Mouse (Mus musculus): ENCODE results near the gene Ppp1r13l. TPM values are rescaled to one million over a fixed set of nuclear protein-coding genes. Genes with fewer than 3 reads are reported as not detected.

The Ppp1r13l gene
- polyA plus RNA-seq, 2 experiments = 15.3 to 33.8 TPM

DNA sequence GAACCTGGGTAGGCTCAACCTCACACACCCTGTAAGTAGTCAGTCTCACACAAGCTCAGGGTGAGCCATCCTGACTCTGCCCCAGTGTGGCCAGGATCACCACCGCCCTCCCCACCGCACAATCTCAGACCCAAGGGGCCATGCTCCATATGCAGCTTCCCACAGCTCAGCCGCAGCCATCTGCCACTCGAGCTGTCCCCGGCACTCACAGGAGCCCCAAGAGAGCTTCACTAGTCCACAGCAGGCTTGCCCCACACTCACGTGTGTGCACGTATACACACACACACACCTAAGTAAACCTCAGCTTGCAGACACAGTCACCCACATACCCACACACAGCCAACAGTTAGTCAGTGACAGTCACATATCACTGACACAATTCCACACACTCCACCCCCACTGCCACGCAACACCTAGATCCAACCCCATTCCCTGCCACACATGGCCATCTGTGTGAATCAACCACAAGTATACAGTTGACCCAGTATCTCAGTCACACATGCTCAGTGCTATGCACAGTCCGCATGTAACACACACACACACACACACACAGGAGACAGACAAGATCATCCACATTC is 43.1 kb downstream of the Ppp1r13l start:
- WGBS = 86% methylated on average over 9 of the region's 9 CpGs
- H3K36me3 ChIP-seq (ENCODE audit: control insufficient read depth, insufficient read depth, low read length) = no peaks in the 10 kb centered on the region
- peaks cover 6% of the 10 kb centered on the region for H3K9me3 ChIP-seq (ENCODE audit: control insufficient read depth, low read length)
- H3K4me3 ChIP-seq (replicated peaks; ENCODE audit: low read length) = no peak overlapping the region
- peaks cover 32% of the 10 kb centered on the region for H3K27me3 ChIP-seq (ENCODE audit: control insufficient read depth, insufficient read depth, low read length)
- ATAC-seq (ENCODE audit: low FRiP score, low read depth) = no peak
- no peak for TF ChIP-seq POLR2A (IDR thresholded peaks at IDR 0.05; ENCODE audit: borderline replicate concordance, extremely low read depth, insufficient read depth, insufficient read length)
- no peak overlapping the region for H3K4me2 ChIP-seq (replicated peaks; ENCODE audit: low read depth, low read length, severe bottlenecking)
- H3K9ac ChIP-seq (ENCODE audit: low read depth, low read length, severe bottlenecking) = no peak overlapping the region
- no peaks in the 10 kb centered on the region; the same call in 1 of the 2 replicates for H3K4me1 ChIP-seq (ENCODE audit: control insufficient read depth, insufficient read depth, low read length)
- no peak for DNase-seq (ENCODE audit: low spot score)
- no peak overlapping the region for H3K27ac ChIP-seq (replicated peaks; ENCODE audit: low read depth, low read length)

DNA sequence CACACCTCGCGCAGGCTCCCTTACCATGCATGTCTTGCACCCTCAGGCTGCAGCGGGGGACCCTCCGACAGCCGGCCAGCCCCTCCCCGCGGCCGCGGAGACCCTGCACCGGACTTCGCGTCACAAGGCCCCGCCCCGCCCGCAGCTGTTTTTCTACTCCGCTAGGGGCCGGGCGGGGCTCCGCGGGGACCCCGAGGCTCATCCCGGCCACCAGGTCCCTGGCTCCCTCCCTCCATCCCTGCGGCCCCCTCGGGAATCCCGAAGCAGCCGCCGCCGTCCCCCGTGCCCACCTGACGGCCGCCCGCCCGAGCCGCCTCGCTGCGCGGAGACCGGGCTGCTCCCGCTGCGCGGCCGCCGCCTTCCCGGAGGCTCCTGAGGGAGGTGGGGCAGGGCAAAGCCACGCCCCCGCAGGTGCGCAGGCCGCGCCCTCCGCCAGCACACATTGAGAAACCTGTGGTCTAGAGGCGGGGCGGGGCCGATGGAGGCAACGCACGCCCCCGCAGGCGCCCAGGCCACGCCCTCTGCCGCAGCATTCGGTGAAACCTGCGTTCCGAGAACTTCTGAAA is 44.3 kb downstream of the Ppp1r13l start, which contains the start of gene Klc3:
Gene Klc3, minus strand, starts transcription at position 374 of the 566 bp plus-strand sequence.
- H3K36me3 ChIP-seq (ENCODE audit: control insufficient read depth, insufficient read depth, low read length) = no peaks in the 10 kb centered on the region
- peak within 1 kb of the TSS; percentile 48 for H3K9ac ChIP-seq (ENCODE audit: low read depth, low read length, severe bottlenecking)
- H3K4me2 ChIP-seq (replicated peaks; ENCODE audit: low read depth, low read length, severe bottlenecking) = peak within 1 kb of the TSS; percentile 81
- DNase-seq (ENCODE audit: low spot score) = peak; percentile 60
- no peak within 1 kb of the TSS for H3K27ac ChIP-seq (replicated peaks; ENCODE audit: low read depth, low read length)
- ATAC-seq (ENCODE audit: low FRiP score, low read depth) = peak; percentile 31; the same call in 1 of the 2 replicates
- no peak for TF ChIP-seq POLR2A (IDR thresholded peaks at IDR 0.05; ENCODE audit: borderline replicate concordance, extremely low read depth, insufficient read depth, insufficient read length)
- H3K27me3 ChIP-seq (ENCODE audit: control insufficient read depth, insufficient read depth, low read length) = peaks cover 32% of the 10 kb centered on the region
- peaks cover 6% of the 10 kb centered on the region for H3K9me3 ChIP-seq (ENCODE audit: control insufficient read depth, low read length)
- WGBS = 1% methylated on average over 35 of the region's 62 CpGs
- no peaks in the 10 kb centered on the region; the same call in 1 of the 2 replicates for H3K4me1 ChIP-seq (ENCODE audit: control insufficient read depth, insufficient read depth, low read length)
- peak within 1 kb of the TSS; percentile 56 for H3K4me3 ChIP-seq (replicated peaks; ENCODE audit: low read length)

DNA sequence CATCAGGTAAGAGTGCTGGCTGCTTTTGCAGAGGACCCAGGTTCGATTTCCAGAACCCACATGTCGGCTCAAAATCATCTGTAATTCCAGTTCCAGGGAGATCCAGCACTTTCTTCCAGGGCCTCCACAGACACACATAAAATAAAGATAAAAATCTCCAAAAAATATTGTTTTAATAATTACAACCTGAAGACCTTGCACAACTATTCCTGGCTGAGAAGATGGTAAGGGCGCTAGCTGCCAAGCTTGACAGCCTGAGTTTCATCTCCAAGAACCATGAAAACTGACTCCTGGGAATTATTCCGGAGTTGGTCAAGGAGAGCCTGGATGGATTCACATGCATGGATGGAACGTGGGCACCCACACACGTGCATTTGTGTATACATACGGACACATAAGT is 44.9 kb downstream of the Ppp1r13l start, which contains the start of gene Ckm:
Gene Ckm, plus strand, starts transcription at position 301 of the 400 bp plus-strand sequence.
- Histone ChIP-seq H3K4me2 (replicated peaks; ENCODE audit: low read depth, low read length, severe bottlenecking) (peak within 1 kb of the TSS; percentile 81), H3K9ac (ENCODE audit: low read depth, low read length, severe bottlenecking) (peak within 1 kb of the TSS; percentile 48), H3K4me3 (replicated peaks; ENCODE audit: low read length) (peak within 1 kb of the TSS; percentile 56), H3K36me3 (ENCODE audit: control insufficient read depth, insufficient read depth, low read length) (no peaks in the 10 kb centered on the region), H3K27me3 (ENCODE audit: control insufficient read depth, insufficient read depth, low read length) (peaks cover 32% of the 10 kb centered on the region), H3K4me1 (ENCODE audit: control insufficient read depth, insufficient read depth, low read length) (no peaks in the 10 kb centered on the region; the same call in 1 of the 2 replicates), H3K9me3 (ENCODE audit: control insufficient read depth, low read length) (peaks cover 6% of the 10 kb centered on the region), H3K27ac (replicated peaks; ENCODE audit: low read depth, low read length) (no peak within 1 kb of the TSS)
- no peak for DNase-seq (ENCODE audit: low spot score)
- WGBS = 46% methylated on average over 7 of the region's 7 CpGs
- no peak for ATAC-seq (ENCODE audit: low FRiP score, low read depth)
- no peak for TF ChIP-seq POLR2A (IDR thresholded peaks at IDR 0.05; ENCODE audit: borderline replicate concordance, extremely low read depth, insufficient read depth, insufficient read length)

DNA sequence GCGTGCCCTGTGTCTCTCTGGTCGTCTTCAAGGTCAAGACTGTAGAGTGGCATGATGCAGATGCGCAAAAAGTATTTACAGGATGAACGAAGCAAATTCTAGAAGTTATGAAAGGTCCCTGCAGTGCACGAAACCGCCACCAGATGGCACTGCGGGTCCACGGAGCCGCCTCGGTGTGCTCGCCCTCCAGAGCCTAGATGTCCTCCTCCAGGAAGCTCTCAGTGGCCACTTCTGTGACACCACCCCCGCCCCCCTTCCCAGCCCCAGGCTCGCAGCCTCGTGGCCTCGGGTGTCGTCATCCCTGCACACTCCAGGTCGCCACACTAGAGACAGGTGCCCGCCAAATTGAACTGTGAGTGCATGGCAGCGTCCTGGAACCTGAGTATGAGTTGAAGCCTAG is 45.9 kb downstream of the Ppp1r13l start:
- no peak overlapping the region for H3K4me3 ChIP-seq (replicated peaks; ENCODE audit: low read length)
- WGBS = 3% methylated on average over 19 of the region's 19 CpGs
- no peak overlapping the region for H3K9ac ChIP-seq (ENCODE audit: low read depth, low read length, severe bottlenecking)
- peak; percentile 50; the same call in 1 of the 2 replicates for ATAC-seq (ENCODE audit: low FRiP score, low read depth)
- H3K27me3 ChIP-seq (ENCODE audit: control insufficient read depth, insufficient read depth, low read length) = peaks cover 32% of the 10 kb centered on the region
- H3K9me3 ChIP-seq (ENCODE audit: control insufficient read depth, low read length) = peaks cover 6% of the 10 kb centered on the region
- no peaks in the 10 kb centered on the region for H3K36me3 ChIP-seq (ENCODE audit: control insufficient read depth, insufficient read depth, low read length)
- H3K27ac ChIP-seq (replicated peaks; ENCODE audit: low read depth, low read length) = no peak overlapping the region
- DNase-seq (ENCODE audit: low spot score) = peak; percentile 67
- TF ChIP-seq POLR2A (IDR thresholded peaks at IDR 0.05; ENCODE audit: borderline replicate concordance, extremely low read depth, insufficient read depth, insufficient read length) = no peak
- H3K4me2 ChIP-seq (replicated peaks; ENCODE audit: low read depth, low read length, severe bottlenecking) = 0 out of 2 replicates have a peak overlapping the region, but pooled peaks have one; percentile 28
- no peaks in the 10 kb centered on the region for H3K4me1 ChIP-seq (ENCODE audit: control insufficient read depth, insufficient read depth, low read length)

DNA sequence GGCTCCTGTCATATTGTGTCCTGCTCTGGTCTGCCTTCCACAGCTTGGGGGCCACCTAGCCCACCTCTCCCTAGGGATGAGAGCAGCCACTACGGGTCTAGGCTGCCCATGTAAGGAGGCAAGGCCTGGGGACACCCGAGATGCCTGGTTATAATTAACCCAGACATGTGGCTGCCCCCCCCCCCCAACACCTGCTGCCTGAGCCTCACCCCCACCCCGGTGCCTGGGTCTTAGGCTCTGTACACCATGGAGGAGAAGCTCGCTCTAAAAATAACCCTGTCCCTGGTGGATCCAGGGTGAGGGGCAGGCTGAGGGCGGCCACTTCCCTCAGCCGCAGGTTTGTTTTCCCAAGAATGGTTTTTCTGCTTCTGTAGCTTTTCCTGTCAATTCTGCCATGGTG is 50.2 kb downstream of the Ppp1r13l start:
- H3K9me3 ChIP-seq (ENCODE audit: control insufficient read depth, low read length) = no peaks in the 10 kb centered on the region
- H3K27ac ChIP-seq (replicated peaks; ENCODE audit: low read depth, low read length) = no peak overlapping the region
- H3K27me3 ChIP-seq (ENCODE audit: control insufficient read depth, insufficient read depth, low read length) = peaks cover 7% of the 10 kb centered on the region
- no peaks in the 10 kb centered on the region for H3K4me1 ChIP-seq (ENCODE audit: control insufficient read depth, insufficient read depth, low read length)
- no peak for DNase-seq (ENCODE audit: low spot score)
- peak; percentile 45; the same call in 1 of the 2 replicates for ATAC-seq (ENCODE audit: low FRiP score, low read depth)
- no peak for TF ChIP-seq POLR2A (IDR thresholded peaks at IDR 0.05; ENCODE audit: borderline replicate concordance, extremely low read depth, insufficient read depth, insufficient read length)
- H3K4me2 ChIP-seq (replicated peaks; ENCODE audit: low read depth, low read length, severe bottlenecking) = no peak overlapping the region
- WGBS = 41% methylated on average over 6 of the region's 6 CpGs
- H3K4me3 ChIP-seq (replicated peaks; ENCODE audit: low read length) = no peak overlapping the region
- no peak overlapping the region for H3K9ac ChIP-seq (ENCODE audit: low read depth, low read length, severe bottlenecking)
- H3K36me3 ChIP-seq (ENCODE audit: control insufficient read depth, insufficient read depth, low read length) = no peaks in the 10 kb centered on the region

All from limb, embryonic 14.5 days (tissue).